Mouse (Mus musculus) cerebellum, postnatal 10 days (tissue): ENCODE measurements around the gene Csdc2.
A peak's percentile ranks its signal among the peaks of the same experiment; 100 is the strongest.
"Not testable (repeated sequence)": the region's sequence is repeated elsewhere in the genome, so short reads cannot be mapped to it uniquely, and the experiment has no call there.

ENCODE experiments used
- DNase-seq, 2 experiments: peaks; one replicate each; pipeline ENCODE4 v3.0.0; 2021; ENCODE audit warnings: mixed read lengths in 2 of 2

Csdc2 gene

GRCm38 (mm10) chr15:81956457-81956856 lies 19.9 kb downstream of the Csdc2 start:
- DNase-seq, result peak; percentile 71 to 81

GRCm38 (mm10) chr15:81957598-81957997 lies 21.0 kb downstream of the Csdc2 start:
- DNase-seq, result no peak

DNA sequence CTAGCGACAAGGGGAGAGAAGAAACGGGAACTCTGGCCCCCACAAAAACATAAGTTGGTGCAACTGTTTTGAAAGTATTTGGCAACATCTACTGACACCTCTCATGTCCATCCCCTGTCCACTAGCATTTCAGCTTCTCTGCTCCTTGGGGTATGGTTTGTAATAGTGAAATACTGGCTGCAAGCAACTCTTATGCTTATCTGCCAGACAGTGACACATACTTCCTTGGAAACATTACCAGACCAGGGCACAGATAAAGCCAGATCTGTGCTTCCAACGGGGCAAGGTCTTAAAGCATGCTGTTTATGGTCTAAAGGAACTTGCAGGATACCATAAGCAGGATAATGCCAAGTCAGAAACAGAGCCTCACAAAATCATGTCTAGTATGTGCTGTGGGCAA lies 22.3 kb downstream of the Csdc2 start:
- DNase-seq, result no peak

GRCm38 (mm10) chr15:81960171-81961077 lies 23.9 kb downstream of the Csdc2 start, which contains the start of gene Pmm1:
TSS of gene Pmm1 (minus strand) at chr15:81960930.
- peak; percentile 100 for DNase-seq

GRCm38 (mm10) chr15:81961078-81961451 lies 24.5 kb downstream of the Csdc2 start:
- DNase-seq, result no peak

- no peak for DNase-seq
Observed at GRCm38 (mm10) chr15:81964262-81964661, 27.7 kb downstream of the Csdc2 start.

- DNase-seq, result no peak
Observed at GRCm38 (mm10) chr15:81964980-81965545, 28.5 kb downstream of the Csdc2 start.

DNA sequence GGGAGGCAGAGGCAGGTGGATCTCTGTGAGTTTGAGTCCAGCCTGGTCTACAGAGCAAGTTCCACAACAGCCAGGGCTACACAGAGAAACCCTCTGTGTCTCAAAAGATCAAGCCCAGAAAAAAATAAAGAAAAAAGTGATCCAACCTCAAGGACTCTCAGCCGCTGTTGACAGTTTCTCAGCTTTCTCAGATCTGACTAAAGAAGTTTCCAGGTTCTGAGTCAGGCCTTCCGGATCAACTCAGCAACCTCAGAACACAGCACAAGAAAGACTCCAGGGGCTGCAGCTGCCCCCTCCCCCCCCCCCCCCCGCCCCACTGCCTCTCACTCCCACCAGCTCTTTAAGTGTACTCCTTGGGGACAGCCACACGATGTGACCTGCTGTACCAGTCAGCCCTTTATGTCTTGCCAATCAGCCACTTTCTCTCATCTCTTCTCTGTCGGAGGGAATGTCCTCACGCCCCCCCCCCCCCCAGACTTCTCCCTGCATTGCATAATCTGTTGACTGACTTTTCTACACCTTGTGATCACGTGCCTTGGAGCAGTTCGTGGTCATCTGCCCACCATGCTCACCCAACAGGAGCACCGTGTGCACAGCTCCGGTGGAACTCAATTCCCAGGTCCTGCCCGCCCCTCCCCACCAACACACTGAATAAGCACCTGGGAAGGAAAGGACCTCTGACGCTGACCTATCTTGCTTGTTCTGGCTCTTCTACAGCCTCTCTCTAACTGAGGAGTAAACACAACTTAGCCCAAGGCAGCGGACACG lies 29.7 kb downstream of the Csdc2 start:
- no peak for DNase-seq

- no peak for DNase-seq
Observed at GRCm38 (mm10) chr15:81967821-81968220, 31.3 kb downstream of the Csdc2 start.

DNA sequence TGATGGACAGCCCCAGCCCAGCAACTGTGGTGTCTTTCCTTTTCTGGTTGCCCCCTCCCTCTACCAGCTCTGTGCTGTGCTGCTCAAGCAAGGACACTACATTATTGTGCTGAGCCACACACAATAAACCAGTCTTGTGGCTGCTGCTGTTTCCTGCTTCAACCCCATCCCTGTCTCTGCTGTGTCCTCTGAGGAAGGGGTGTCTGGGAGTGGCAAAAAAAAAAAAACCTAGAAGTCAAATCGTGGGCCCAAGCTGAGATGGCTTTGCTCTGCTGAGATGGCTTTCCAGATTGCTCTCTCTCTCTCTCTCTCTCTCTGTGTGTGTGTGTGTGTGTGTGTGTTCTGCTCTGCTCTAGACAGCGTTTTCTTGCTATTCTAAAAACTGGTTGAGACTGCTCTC lies 31.9 kb downstream of the Csdc2 start:
- no peak for DNase-seq

- no peak for DNase-seq
Observed at GRCm38 (mm10) chr15:81969173-81969572, 32.6 kb downstream of the Csdc2 start.

- DNase-seq, result not testable (repeated sequence)
Observed at GRCm38 (mm10) chr15:81969635-81970034, 33.1 kb downstream of the Csdc2 start.

- not testable (repeated sequence) for DNase-seq
Observed at GRCm38 (mm10) chr15:81970498-81970897, 33.9 kb downstream of the Csdc2 start.

- not testable (repeated sequence) for DNase-seq
Observed at GRCm38 (mm10) chr15:81975156-81975555, 38.6 kb downstream of the Csdc2 start.

DNA sequence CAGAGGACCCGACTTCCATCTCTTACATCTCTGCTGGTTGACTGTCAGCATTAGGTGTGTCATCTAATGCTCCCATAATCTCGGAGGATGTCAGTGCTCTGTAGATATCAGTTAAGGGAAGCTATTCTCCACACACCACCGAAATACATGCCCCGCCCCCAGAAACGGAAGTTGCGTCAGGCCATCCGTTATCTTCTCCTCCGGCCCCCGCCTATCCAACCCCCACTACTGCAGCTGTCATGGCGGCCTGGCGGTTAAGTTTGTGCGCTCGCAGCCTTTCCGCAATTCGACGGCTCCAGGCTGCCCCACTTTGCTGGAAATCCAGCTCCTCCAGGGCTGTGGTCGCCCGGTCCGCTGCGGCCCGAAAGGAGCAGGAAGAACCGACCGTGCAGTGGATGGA lies 43.8 kb downstream of the Csdc2 start, which contains the start of gene 1700029P11Rik:
1700029P11Rik (plus strand) TSS at position 220 of the 400 bp plus-strand sequence.
- DNase-seq, result no peak

DNA sequence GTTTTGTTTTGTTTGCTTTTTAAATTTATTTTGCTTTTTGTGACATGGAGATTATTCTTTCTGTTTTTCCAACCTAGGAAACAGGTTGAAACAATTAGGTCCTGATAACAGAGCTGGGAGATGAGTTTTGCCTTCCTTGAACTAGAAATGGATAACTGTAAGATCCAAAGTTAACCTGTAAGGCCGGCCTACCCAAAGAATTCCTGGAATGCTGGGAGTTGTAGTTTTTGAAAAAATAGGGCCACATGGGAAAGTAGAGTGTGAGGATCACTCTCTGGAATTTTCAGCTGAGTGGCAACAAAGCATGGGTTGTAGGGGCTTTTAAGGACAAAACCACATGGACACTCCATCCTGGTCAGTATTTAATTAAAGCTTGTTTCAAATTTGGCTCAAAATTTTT lies 45.6 kb downstream of the Csdc2 start:
- DNase-seq, result no peak

GRCm38 (mm10) chr15:81985267-81986161 lies 49.0 kb downstream of the Csdc2 start:
- no peak for DNase-seq

GRCm38 (mm10) chr15:81987646-81988045 lies 51.1 kb downstream of the Csdc2 start, which contains the start of gene Xrcc6:
TSS of gene Xrcc6 (plus strand) at chr15:81987835.
- DNase-seq, result no peak

- peak; percentile 93 to 96 for DNase-seq
Observed at GRCm38 (mm10) chr15:81989371-81990062, 53.0 kb downstream of the Csdc2 start.

- DNase-seq, result peak in 1 of 2 experiments; percentile 20
Observed at GRCm38 (mm10) chr15:81990549-81990948, 54.0 kb downstream of the Csdc2 start.

DNA sequence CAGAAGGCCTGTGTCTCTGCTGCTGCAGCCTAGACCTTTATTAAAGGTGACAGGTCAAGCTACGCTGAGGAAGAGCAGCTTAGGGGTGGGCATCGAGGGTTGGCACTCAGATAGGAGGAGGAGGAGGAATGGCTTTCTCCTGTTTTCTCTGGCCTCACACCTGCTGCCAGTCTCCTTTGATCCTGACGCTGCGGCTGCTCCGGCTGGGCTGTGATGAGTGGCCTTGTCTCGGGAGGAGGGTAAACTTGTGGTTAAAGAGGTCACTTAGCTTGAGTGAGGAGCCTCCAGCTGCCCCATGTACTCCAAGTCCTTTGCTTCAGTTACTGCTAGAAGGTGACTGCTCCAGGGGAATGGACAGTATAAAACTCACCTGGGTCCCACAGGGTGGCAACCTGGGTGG lies 57.4 kb downstream of the Csdc2 start:
- no peak for DNase-seq
